Mouse (Mus musculus): ENCODE data around the gene Gstz1. TPM values are rescaled to one million over a fixed set of nuclear protein-coding genes. Genes with fewer than 3 reads are reported as not detected.
"Not testable (repeated sequence)": the region's sequence is repeated elsewhere in the genome, so short reads cannot be mapped to it uniquely, and the experiment has no call there.

The Gstz1 gene
- polyA plus RNA-seq, 1 experiment: 25.1 TPM

- Histone ChIP-seq H3K27ac (ENCODE audit: control insufficient read depth, insufficient read depth, low read depth, low read length, poor library complexity) (no peak overlapping the region), H3K4me3 (replicated peaks; ENCODE audit: control insufficient read depth, low read depth, low read length) (no peak overlapping the region), H3K4me1 (ENCODE audit: control insufficient read depth, insufficient read depth, low read length) (no peaks in the 10 kb centered on the region)
- TF ChIP-seq CTCF (IDR thresholded peaks at IDR 0.05; ENCODE audit: control insufficient read depth, insufficient read depth, low read length) (no peak), POLR2A (IDR thresholded peaks at IDR 0.05; ENCODE audit: borderline replicate concordance, control insufficient read depth, low read depth, low read length) (no peak)
- 46% methylated on average over 2 of the region's 2 CpGs for WGBS
Measured at GRCm38 (mm10) chr12:87142156-87142555, 4.8 kb upstream of the Gstz1 start.

- TF ChIP-seq CTCF (IDR thresholded peaks at IDR 0.05; ENCODE audit: control insufficient read depth, insufficient read depth, low read length) (no peak), POLR2A (IDR thresholded peaks at IDR 0.05; ENCODE audit: borderline replicate concordance, control insufficient read depth, low read depth, low read length) (peak; percentile 54)
- Histone ChIP-seq H3K4me3 (replicated peaks; ENCODE audit: control insufficient read depth, low read depth, low read length) (peak within 1 kb of the TSS; percentile 98), H3K4me1 (ENCODE audit: control insufficient read depth, insufficient read depth, low read length) (no peaks in the 10 kb centered on the region), H3K27ac (ENCODE audit: control insufficient read depth, insufficient read depth, low read depth, low read length, poor library complexity) (peak within 1 kb of the TSS; percentile 73)
- under 1% methylated on average over 61 of the region's 61 CpGs for WGBS
Measured at GRCm38 (mm10) chr12:87147395-87148089, 577 bp downstream of the Gstz1 start, which contains the start of gene Pomt2. TSS of gene Pomt2 (minus strand) at chr12:87147968.

- H3K4me1 ChIP-seq (ENCODE audit: control insufficient read depth, insufficient read depth, low read length): no peaks in the 10 kb centered on the region
- TF ChIP-seq CTCF (IDR thresholded peaks at IDR 0.05; ENCODE audit: control insufficient read depth, insufficient read depth, low read length): no peak
- TF ChIP-seq POLR2A (IDR thresholded peaks at IDR 0.05; ENCODE audit: borderline replicate concordance, control insufficient read depth, low read depth, low read length): no peak
- 14% methylated on average over 15 of the region's 15 CpGs for WGBS
- no peak overlapping the region for H3K27ac ChIP-seq (ENCODE audit: control insufficient read depth, insufficient read depth, low read depth, low read length, poor library complexity)
- peak overlapping the region; percentile 98 for H3K4me3 ChIP-seq (replicated peaks; ENCODE audit: control insufficient read depth, low read depth, low read length)
Measured at GRCm38 (mm10) chr12:87148136-87148535, 1.2 kb downstream of the Gstz1 start.

GRCm38 (mm10) chr12:87149471-87149870 lies 2.5 kb downstream of the Gstz1 start:
- Histone ChIP-seq H3K4me3 (replicated peaks; ENCODE audit: control insufficient read depth, low read depth, low read length) (no peak overlapping the region), H3K27ac (ENCODE audit: control insufficient read depth, insufficient read depth, low read depth, low read length, poor library complexity) (no peak overlapping the region), H3K4me1 (ENCODE audit: control insufficient read depth, insufficient read depth, low read length) (no peaks in the 10 kb centered on the region; the same call in 1 of the 2 replicates)
- TF ChIP-seq POLR2A (IDR thresholded peaks at IDR 0.05; ENCODE audit: borderline replicate concordance, control insufficient read depth, low read depth, low read length) (no peak), CTCF (IDR thresholded peaks at IDR 0.05; ENCODE audit: control insufficient read depth, insufficient read depth, low read length) (no peak)
- 95% methylated on average over 5 of the region's 5 CpGs for WGBS

GRCm38 (mm10) chr12:87154448-87154847 lies 7.5 kb downstream of the Gstz1 start:
- H3K27ac ChIP-seq (ENCODE audit: control insufficient read depth, insufficient read depth, low read depth, low read length, poor library complexity); H3K4me3 ChIP-seq (replicated peaks; ENCODE audit: control insufficient read depth, low read depth, low read length); H3K4me1 ChIP-seq (ENCODE audit: control insufficient read depth, insufficient read depth, low read length): not testable (repeated sequence)
- 49% methylated on average over 4 of the region's 4 CpGs for WGBS

GRCm38 (mm10) chr12:87157361-87157760 lies 10.4 kb downstream of the Gstz1 start:
- 63% methylated on average over 4 of the region's 4 CpGs for WGBS
- no peak overlapping the region for H3K27ac ChIP-seq (ENCODE audit: control insufficient read depth, insufficient read depth, low read depth, low read length, poor library complexity)
- H3K4me1 ChIP-seq (ENCODE audit: control insufficient read depth, insufficient read depth, low read length): no peaks in the 10 kb centered on the region; the same call in 1 of the 2 replicates
- H3K4me3 ChIP-seq (replicated peaks; ENCODE audit: control insufficient read depth, low read depth, low read length): no peak overlapping the region
- TF ChIP-seq POLR2A (IDR thresholded peaks at IDR 0.05; ENCODE audit: borderline replicate concordance, control insufficient read depth, low read depth, low read length) (no peak), CTCF (IDR thresholded peaks at IDR 0.05; ENCODE audit: control insufficient read depth, insufficient read depth, low read length) (no peak)

GRCm38 (mm10) chr12:87158099-87158498 lies 11.1 kb downstream of the Gstz1 start:
- no peak overlapping the region for H3K27ac ChIP-seq (ENCODE audit: control insufficient read depth, insufficient read depth, low read depth, low read length, poor library complexity)
- TF ChIP-seq POLR2A (IDR thresholded peaks at IDR 0.05; ENCODE audit: borderline replicate concordance, control insufficient read depth, low read depth, low read length) (no peak), CTCF (IDR thresholded peaks at IDR 0.05; ENCODE audit: control insufficient read depth, insufficient read depth, low read length) (no peak)
- H3K4me1 ChIP-seq (ENCODE audit: control insufficient read depth, insufficient read depth, low read length): no peaks in the 10 kb centered on the region; the same call in 1 of the 2 replicates
- no peak overlapping the region for H3K4me3 ChIP-seq (replicated peaks; ENCODE audit: control insufficient read depth, low read depth, low read length)
- 78% methylated on average over 7 of the region's 7 CpGs for WGBS

GRCm38 (mm10) chr12:87160310-87160709 lies 13.3 kb downstream of the Gstz1 start:
- TF ChIP-seq POLR2A (IDR thresholded peaks at IDR 0.05; ENCODE audit: borderline replicate concordance, control insufficient read depth, low read depth, low read length): no peak
- no peak for TF ChIP-seq CTCF (IDR thresholded peaks at IDR 0.05; ENCODE audit: control insufficient read depth, insufficient read depth, low read length)
- 63% methylated on average over 1 of the region's 1 CpGs for WGBS
- H3K4me1 ChIP-seq (ENCODE audit: control insufficient read depth, insufficient read depth, low read length): no peaks in the 10 kb centered on the region
- no peak overlapping the region for H3K4me3 ChIP-seq (replicated peaks; ENCODE audit: control insufficient read depth, low read depth, low read length)
- H3K27ac ChIP-seq (ENCODE audit: control insufficient read depth, insufficient read depth, low read depth, low read length, poor library complexity): no peak overlapping the region

- TF ChIP-seq CTCF (IDR thresholded peaks at IDR 0.05; ENCODE audit: control insufficient read depth, insufficient read depth, low read length) (no peak), POLR2A (IDR thresholded peaks at IDR 0.05; ENCODE audit: borderline replicate concordance, control insufficient read depth, low read depth, low read length) (no peak)
- Histone ChIP-seq H3K4me3 (replicated peaks; ENCODE audit: control insufficient read depth, low read depth, low read length) (no peak overlapping the region), H3K4me1 (ENCODE audit: control insufficient read depth, insufficient read depth, low read length) (no peaks in the 10 kb centered on the region), H3K27ac (ENCODE audit: control insufficient read depth, insufficient read depth, low read depth, low read length, poor library complexity) (no peak overlapping the region)
- 59% methylated on average over 5 of the region's 5 CpGs for whole genome bisulfite sequencing
Measured at GRCm38 (mm10) chr12:87160815-87161214, 13.8 kb downstream of the Gstz1 start.

All from bone marrow, adult 2 months (tissue).